Mouse (Mus musculus) spleen, embryonic (tissue): ENCODE measurements at regions not wholly inside any gene's neighbourhood (a gene's known extent, or its start where the extent isn't known, plus 50 kb on each side); places are given as distances from the start of the nearest gene placed in this dataset.

Experiments
- CTCF ChIA-PET: fragments of 350-600 bp; sonication (Branson Sonifier 250); formaldehyde crosslinking; loops from one replicate; lab custom pipeline; 2022; lab: Charles Lee

- CTCF ChIA-PET = no interaction called here
Measured at GRCm38 (mm10) chr12:92509494-92509893, 660.5 kb upstream of the Sel1l start.

- CTCF ChIA-PET = no interaction called here
Measured at GRCm38 (mm10) chr12:92508796-92509489, 660.0 kb upstream of the Sel1l start.

GRCm38 (mm10) chr12:92483984-92484383 lies 635.0 kb upstream of the Sel1l start:
- CTCF ChIA-PET = no interaction called here

- CTCF ChIA-PET = no interaction called here
Measured at GRCm38 (mm10) chr12:92474293-92475062, 625.5 kb upstream of the Sel1l start.

GRCm38 (mm10) chr12:92451110-92451818 lies 602.3 kb upstream of the Sel1l start:
- CTCF ChIA-PET = no interaction called here

- CTCF ChIA-PET = no interaction called here
Measured at GRCm38 (mm10) chr12:92418458-92418857, 569.5 kb upstream of the Sel1l start.

- CTCF ChIA-PET = no interaction called here
Measured at GRCm38 (mm10) chr12:92405506-92405905, 556.5 kb upstream of the Sel1l start.

- CTCF ChIA-PET = no interaction called here
Measured at GRCm38 (mm10) chr12:92400987-92401386, 552.0 kb upstream of the Sel1l start.

GRCm38 (mm10) chr12:92386195-92386594 lies 537.2 kb upstream of the Sel1l start:
- CTCF ChIA-PET = no interaction called here

GRCm38 (mm10) chr12:92384266-92384937 lies 535.4 kb upstream of the Sel1l start:
- CTCF ChIA-PET = no interaction called here

GRCm38 (mm10) chr12:92379130-92379529 lies 530.2 kb upstream of the Sel1l start:
- CTCF ChIA-PET = no interaction called here

- CTCF ChIA-PET = no interaction called here
Measured at GRCm38 (mm10) chr12:92365926-92366325, 517.0 kb upstream of the Sel1l start.

- CTCF ChIA-PET = no interaction called here
Measured at GRCm38 (mm10) chr12:92353386-92354257, 504.7 kb upstream of the Sel1l start.

GRCm38 (mm10) chr12:92318241-92318640 lies 469.3 kb upstream of the Sel1l start:
- CTCF ChIA-PET = no interaction called here

GRCm38 (mm10) chr12:92317609-92318008 lies 468.7 kb upstream of the Sel1l start:
- CTCF ChIA-PET = no interaction called here

- CTCF ChIA-PET = no interaction called here
Measured at GRCm38 (mm10) chr12:92316285-92316684, 467.3 kb upstream of the Sel1l start.

GRCm38 (mm10) chr12:92315820-92316219 lies 466.9 kb upstream of the Sel1l start:
- CTCF ChIA-PET = no interaction called here

GRCm38 (mm10) chr12:92302951-92303591 lies 454.1 kb upstream of the Sel1l start:
- CTCF ChIA-PET = no interaction called here

- CTCF ChIA-PET = no interaction called here
Measured at GRCm38 (mm10) chr12:92294887-92295286, 445.9 kb upstream of the Sel1l start.

GRCm38 (mm10) chr12:92293341-92293720 lies 444.4 kb upstream of the Sel1l start:
- CTCF ChIA-PET = no interaction called here
